Mouse (Mus musculus): ENCODE data around the gene Scgb2a2. TPM values are rescaled to one million over a fixed set of nuclear protein-coding genes. Genes with fewer than 3 reads are reported as not detected.
"Not testable (repeated sequence)": the region's sequence is repeated elsewhere in the genome, so short reads cannot be mapped to it uniquely, and the experiment has no call there.

Gene Scgb2a2
- polyA plus RNA-seq, 1 experiment from 2014 or later: not detected

DNA sequence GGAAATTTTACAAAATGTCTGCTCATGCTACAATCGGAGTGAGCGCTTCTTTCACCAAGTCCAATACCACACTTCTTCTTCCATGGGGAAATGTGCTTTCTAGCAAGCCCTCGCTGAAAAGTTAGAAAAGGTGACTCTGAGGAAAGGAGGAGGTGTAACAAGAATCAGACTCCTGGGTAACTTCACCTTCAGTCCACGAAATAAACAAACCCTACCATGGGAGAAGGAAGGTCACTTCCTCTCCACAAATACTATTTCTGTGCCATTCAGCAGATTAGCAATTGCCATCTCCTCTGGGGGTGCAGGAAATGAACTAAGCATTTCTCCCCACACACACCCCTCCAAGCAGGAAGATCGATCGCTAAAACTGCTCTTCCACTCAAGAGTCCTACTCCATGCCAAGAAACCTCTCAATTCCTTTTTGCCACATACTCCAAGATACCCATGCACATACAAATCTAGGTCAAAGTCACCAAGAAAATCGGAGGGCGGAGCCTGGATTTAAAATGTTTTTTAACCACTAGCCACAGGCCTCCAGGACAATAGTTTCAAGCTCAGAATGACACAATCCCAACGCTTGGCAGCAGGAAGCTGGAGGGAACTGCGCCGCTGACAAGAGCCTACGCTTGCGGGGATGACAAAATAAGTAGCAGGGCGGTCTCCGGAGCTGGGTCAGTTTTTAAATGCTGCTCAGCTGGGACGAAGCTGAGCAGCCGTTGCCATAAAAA, 51.1 kb downstream of the Scgb2a2 start:
- peak overlapping the region; percentile 74 for H3K27ac ChIP-seq (replicated peaks)
- WGBS: 9% methylated on average over 17 of the region's 17 CpGs

DNA sequence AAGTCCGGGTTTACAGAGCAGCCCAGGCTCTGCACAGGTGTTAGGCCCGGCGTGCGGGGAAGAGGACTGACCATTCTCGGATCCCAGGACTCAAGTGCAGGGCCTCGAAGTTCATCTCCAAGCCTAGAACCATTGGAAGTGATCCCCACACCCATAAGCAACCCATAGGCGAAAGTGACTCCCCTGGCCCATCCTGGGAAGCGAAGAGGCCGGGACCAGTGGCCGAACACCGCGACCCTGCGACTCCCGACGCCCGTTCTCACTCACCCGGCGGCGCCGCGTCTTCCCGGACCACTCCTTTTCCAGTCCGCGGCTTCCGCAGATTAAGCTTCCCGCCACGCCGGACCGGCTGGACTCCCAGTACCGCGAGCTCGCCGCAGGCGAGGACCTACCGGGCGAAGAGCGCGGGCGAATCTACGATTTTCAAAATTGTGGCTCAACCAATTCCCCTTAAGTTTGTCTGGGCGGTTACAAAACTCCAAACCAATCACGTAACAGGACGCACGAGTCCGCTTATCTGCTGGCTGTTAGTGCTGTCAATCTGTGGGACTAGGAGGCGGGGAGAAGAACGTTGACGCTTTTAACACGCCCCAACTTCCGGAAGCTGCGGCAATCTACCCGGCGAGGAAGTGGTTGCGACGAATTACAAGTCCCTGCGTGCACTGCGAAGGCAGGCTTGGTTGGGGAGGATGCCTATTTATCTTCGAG, 51.9 kb downstream of the Scgb2a2 start, which contains the start of gene Incenp:
Gene Incenp, minus strand, starts transcription at position 480 of the 708 bp plus-strand sequence.
- under 1% methylated on average over 58 of the region's 58 CpGs for WGBS
- Histone ChIP-seq H3K27me3 (no peaks in the 10 kb centered on the region), H3K4me1 (peaks cover 24% of the 10 kb centered on the region), H3K9ac (peak within 1 kb of the TSS; percentile 64), H3K36me3 (peaks cover 11% of the 10 kb centered on the region), H3K4me2 (replicated peaks) (peak within 1 kb of the TSS; percentile 68), H3K4me3 (replicated peaks) (peak within 1 kb of the TSS; percentile 82), H3K9me3 (replicated peaks) (no peaks in the 10 kb centered on the region), H3K27ac (replicated peaks) (peak within 1 kb of the TSS; percentile 93)
- ATAC-seq (ENCODE audit: insufficient number of reproducible peaks, low FRiP score, low TSS enrichment, low read depth): peak; percentile 97

More for the DNA sequence above, 51.1 kb downstream of the Scgb2a2 start:
- Histone ChIP-seq H3K4me1 (peaks cover 24% of the 10 kb centered on the region), H3K4me3 (replicated peaks) (peak overlapping the region; percentile 82), H3K9me3 (replicated peaks) (no peaks in the 10 kb centered on the region), H3K9ac (peak overlapping the region; percentile 64), H3K27me3 (no peaks in the 10 kb centered on the region), H3K4me2 (replicated peaks) (peak overlapping the region; percentile 68), H3K36me3 (peaks cover 19% of the 10 kb centered on the region)
- ATAC-seq (ENCODE audit: insufficient number of reproducible peaks, low FRiP score, low TSS enrichment, low read depth): no peak

GRCm38 (mm10) chr19:9899780-9900146, 52.4 kb downstream of the Scgb2a2 start:
- no peaks in the 10 kb centered on the region for H3K9me3 ChIP-seq (replicated peaks)
- peak overlapping the region; percentile 82 for H3K4me3 ChIP-seq (replicated peaks)
- peak; percentile 61 for ATAC-seq (ENCODE audit: insufficient number of reproducible peaks, low FRiP score, low TSS enrichment, low read depth)
- H3K4me1 ChIP-seq: peaks cover 24% of the 10 kb centered on the region
- H3K27ac ChIP-seq (replicated peaks): peak overlapping the region; percentile 93
- peak overlapping the region; percentile 64 for H3K4me2 ChIP-seq (replicated peaks)
- 8% methylated on average over 10 of the region's 10 CpGs for WGBS
- no peaks in the 10 kb centered on the region for H3K27me3 ChIP-seq
- peaks cover 6% of the 10 kb centered on the region for H3K36me3 ChIP-seq
- peak overlapping the region; percentile 37; the same call in 1 of the 2 replicates for H3K9ac ChIP-seq

DNA sequence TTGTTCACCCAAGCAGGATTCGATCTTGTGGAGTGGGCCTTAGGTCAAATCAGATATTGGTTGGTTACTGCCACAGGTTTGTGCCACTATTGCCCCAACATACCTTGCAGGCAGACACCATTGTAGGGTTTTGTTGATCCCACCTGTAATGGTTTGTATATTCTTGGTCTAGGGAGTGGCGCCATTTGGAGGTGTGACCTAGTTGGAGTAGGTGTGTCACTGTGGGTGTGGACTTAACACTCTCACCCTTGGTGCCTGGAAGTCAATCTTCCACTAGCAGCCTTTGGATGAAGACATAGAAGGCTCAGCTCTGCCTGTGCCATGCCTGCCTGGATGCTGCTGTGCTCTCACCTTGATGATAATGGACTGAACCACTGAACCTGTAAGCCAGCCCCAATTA, 53.3 kb downstream of the Scgb2a2 start:
- H3K4me3 ChIP-seq (replicated peaks); H3K9ac ChIP-seq; H3K4me2 ChIP-seq (replicated peaks); ATAC-seq (ENCODE audit: insufficient number of reproducible peaks, low FRiP score, low TSS enrichment, low read depth); H3K27me3 ChIP-seq; H3K9me3 ChIP-seq (replicated peaks); H3K27ac ChIP-seq (replicated peaks); H3K36me3 ChIP-seq: not testable (repeated sequence)
- WGBS: 97% methylated on average over 2 of the region's 2 CpGs
- H3K4me1 ChIP-seq: peaks cover 24% of the 10 kb centered on the region

Small RNA genes lying within 50 kb of the gene (microRNA-seq; reads per million reads assigned to microRNA genes)
- gene Gm22369 (ENCODE audit: borderline number of aligned reads): not detected

Other genes with a start within 250 kb of the Scgb2a2 start
- gene Incenp, start 52.0 kb downstream of the Scgb2a2 start, polyA plus RNA-seq (2015; fragmentation: Nextera tagmentation; extraction: Ambion mirVana): 90.9 and 97.2 TPM in 2 replicates
- gene Fth1, start 133.0 kb downstream of the Scgb2a2 start, polyA plus RNA-seq (2015; fragmentation: Nextera tagmentation; extraction: Ambion mirVana): 1,601 and 1,694 TPM in 2 replicates
- 1.2 and 1.9 TPM in 2 replicates for gene Best1, start 154.1 kb downstream of the Scgb2a2 start, polyA plus RNA-seq (2015; fragmentation: Nextera tagmentation; extraction: Ambion mirVana)
- gene Rab3il1, start 154.1 kb downstream of the Scgb2a2 start, polyA plus RNA-seq (2015; fragmentation: Nextera tagmentation; extraction: Ambion mirVana): 45.8 and 46.1 TPM in 2 replicates
- gene Fads3, start 194.0 kb downstream of the Scgb2a2 start, polyA plus RNA-seq (2015; fragmentation: Nextera tagmentation; extraction: Ambion mirVana): 16.4 and 17.3 TPM in 2 replicates